Mouse (Mus musculus) forelimb bud, embryonic 11.5 days (tissue): ENCODE results near the gene Insc.

Experiments used
- DNase-seq: peaks from one replicate; pipeline ENCODE4 v3.0.0-alpha.2; 2012; ENCODE audit warnings: low read depth, low spot score

Insc gene

DNA sequence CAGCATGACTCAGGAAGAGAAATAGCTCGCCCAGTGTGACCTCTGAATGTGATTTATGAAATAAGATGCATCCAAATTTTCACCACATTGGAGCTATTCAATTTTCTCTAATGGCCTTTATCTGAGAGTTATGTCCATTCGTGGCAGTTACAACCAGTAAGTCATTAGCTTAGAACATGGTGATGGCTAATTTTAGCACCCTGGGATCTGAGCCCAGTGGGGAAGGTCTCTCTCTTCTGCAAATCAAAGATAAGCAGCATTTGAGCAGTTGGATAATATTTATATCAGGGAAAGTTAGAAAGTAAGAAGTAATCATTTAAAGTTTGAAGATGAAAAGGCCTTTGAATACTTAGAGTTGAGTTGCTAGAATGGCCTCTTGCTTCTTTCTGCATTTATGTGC, 19.2 kb downstream of the Insc start:
- DNase-seq, result no peak

DNA sequence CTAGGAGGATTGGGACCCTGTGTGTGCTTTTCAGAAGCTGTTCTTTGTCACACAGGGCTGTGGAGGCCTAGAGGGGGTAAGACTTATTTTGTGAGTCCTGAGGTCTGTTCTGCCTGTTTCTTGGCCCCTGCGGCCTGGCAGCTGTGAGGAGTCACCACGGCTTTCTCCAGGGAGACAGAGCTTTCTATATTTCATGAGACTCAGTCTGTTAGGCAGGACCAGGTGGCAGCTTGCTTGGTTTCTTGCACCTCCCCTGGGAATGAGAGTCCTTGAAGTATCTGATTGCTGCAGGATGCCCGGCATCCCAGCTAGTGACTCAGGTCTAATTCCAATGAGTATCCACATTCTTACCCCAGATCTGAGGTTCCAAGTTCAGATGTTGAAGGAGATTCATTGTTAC, 21.8 kb downstream of the Insc start:
- DNase-seq, result no peak

DNA sequence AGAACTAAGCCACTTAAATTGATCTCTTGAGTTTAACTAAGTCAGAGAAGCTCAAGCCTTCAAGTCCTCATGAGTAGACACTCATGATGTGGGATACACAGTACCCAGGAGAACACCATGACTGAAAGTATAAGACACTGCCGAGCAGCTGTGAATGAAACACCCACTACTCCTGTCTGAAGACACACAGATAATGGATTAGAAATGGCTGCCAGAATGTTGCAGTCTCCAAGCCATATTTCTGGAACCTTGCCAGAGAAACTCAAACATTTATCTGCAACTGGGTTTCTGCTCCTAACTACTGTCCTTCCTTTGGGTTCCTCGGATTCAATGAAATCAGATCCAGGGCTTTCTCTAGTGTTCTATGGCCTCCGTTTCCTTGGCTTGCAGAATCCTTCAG, 23.0 kb downstream of the Insc start:
- DNase-seq, result no peak

DNA sequence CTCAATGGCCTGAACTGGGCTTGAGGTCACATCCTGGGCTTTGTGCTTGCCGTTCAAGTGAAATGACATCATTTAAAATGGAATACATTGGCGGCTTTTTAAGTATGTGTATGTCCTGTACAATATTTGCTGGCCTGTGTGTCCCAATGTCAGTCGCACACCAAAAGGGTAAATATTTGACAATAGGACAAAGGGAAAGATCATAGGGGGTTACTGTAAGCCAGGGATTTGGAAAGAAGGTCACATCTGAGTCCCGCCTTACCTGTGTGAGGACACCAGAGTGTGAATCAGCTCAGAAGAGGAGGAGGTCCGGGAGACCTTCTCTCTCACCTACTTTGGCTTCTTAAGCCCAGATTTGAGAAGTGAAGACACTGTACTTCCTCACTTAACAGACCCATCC, 25.0 kb downstream of the Insc start:
- no peak for DNase-seq

DNA sequence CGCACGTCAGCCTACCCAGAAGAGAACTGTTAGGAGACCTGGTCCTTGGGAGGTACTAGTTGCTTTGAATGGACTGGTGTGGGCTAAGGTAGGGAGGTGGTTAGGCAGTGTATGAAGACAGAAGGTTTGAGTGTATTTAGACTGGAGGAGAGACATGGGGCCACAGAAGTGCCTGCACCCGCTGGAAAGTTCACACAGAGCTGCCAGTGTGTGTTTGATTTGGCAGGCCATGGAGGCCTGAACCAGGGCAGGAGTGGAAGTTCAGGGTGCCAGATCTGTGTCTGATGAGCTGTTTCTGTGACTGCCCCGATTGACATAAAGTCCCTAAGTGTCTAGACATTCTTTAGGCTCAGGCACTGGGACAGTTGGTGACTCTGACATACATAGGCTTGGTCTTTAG, 25.5 kb downstream of the Insc start:
- DNase-seq, result no peak

DNA sequence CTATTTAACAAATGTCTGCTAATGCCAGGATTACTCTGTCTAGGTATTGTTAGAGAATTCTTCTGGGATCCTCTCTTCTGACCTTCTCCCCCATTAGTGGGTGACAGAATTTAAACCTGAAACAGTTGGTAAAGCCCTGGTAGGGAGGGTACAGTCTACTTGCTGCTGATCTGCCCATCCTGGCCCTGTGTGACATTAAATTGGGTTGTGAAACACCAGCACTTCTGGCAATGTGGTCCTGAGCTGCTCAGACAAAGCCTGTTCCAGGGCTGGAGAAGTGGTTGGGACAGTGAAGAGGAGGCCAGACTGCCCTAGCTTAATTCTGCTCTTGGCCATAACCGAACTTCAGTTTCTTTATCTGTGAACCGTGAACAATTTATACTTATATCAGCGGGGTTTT, 27.1 kb downstream of the Insc start:
- DNase-seq, result no peak

DNA sequence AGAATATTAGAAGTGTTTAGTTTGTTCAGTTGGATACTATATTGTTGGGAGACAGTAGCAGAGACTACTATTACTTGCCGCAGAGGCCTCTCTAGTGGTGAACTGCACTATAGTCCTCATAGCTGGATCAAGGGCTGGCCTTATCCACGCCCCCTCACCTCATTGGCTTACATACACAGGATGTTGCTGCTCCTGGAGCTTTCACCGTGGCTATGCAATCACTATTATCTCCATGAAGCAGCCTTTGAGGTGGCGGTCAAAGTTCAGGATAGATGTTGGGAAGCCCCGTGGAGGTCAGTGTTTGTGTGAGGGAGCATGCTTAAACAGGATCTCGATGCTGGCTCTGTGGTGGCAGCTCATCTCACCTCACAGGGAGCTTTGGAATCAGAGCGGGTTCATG, 28.3 kb downstream of the Insc start:
- no peak for DNase-seq

DNA sequence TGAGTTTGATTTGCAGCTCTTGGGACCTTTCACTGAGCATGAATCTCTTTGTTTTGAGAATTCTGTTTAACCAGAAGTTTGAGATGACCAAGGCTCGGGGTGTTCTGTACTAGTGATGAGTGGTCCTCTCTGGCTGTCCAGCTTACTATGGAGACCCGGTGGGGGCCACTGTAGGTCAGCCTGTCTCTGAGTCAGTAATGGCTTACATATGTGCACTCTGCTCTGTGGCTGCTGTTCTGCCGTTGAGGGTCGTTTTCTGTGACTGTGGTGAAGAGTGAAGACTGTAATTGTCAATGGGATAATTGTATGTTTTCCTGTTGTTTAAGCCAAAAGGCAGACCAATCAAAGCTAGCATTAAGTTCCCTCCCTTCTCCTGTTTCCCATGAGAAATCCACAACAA, 30.3 kb downstream of the Insc start:
- no peak for DNase-seq

DNA sequence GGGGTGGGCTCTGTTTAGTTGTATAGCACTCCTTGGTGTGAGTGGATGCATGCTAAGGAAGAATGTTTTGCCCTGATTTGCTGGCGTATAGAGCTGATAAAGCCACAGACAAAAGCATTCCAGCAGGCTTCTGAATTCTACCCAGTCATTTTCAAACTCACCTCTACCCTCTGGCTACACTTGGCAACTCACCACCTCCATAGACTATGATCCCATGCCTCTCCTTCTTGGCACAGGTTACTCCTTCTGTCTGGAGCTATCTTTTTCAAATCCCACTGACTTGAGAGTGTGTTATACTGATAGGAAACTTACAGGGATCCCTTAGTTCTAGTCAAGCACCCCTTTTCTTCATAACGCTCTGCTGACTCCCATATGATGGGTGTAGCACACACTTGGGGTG, 32.4 kb downstream of the Insc start:
- DNase-seq, result no peak

DNA sequence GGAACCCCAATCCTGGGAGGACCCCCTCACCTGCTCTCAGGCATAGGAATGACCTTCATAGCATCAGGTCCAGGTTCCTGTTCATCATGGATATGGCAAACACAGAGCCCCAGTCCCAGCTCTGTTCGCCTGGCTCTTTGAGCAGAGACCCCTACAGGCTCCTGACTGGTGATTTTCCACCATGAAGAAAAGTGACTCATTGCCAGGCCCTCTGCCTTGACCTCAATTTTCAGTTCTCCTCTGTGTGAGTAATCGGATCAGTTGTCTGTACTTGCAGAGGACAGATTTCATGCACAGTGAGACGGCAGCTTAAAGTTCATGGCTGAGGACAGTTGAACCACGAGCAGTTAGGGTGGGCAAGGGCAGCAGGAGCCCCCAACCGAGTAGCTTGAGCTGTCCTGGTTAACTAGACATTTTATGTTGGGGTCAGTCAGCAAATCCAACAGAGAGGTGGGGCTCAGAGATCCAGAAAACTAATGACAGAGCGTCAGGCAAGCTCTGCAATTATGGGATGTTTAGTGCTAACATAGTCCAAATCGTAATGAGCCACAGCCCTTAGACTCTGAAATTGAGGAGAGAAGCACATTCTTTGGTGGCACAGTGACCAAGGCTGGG, 34.8 kb downstream of the Insc start:
- no peak for DNase-seq

DNA sequence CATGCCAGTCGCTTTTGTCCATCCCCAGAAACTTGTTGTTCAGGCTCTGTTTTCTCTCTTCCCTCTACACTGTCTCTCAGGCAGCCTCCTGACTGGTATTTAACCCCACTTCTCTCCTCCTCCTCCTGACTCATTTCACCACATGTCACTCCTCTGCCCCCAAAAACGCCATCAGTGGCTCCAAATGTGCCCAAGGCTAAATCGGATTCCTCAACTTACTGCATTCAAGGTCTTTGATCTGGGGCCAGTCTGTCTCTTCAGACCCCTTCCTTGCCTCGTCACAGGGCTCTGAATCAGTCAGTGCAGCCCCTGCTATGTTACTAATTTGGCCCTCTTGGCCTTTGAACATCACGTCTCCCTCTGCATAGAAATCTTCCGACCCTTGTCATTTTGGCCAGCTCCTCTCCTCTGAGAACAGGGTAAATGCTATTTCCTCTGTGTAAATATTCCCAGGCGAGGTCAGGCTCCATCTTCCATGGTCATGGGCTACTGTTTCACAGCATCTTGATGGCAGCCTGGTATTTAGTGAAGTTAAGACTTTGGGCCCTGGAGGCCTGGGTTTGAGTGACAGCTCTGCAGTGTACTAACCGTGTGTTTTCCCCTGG, 35.7 kb downstream of the Insc start:
- DNase-seq, result no peak

DNA sequence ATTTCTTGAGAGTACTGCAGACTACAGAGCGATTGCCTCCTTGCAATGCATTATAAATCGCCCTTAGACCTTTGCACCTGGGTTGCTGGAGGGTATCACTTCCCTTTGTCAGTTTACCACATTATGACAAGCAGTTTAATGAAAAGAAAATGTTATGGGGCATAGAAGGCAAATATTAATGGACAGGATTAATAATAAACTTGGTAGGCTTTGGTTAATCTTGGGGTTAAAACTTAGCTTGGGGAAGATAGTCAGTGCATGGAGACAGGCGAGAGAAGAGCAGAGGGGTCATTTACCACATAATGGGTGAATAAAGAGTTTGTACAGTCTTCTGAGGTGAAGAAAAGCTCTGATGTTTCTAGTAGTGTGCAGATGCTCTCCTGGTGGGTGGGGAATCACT, 39.8 kb downstream of the Insc start:
- no peak for DNase-seq

DNA sequence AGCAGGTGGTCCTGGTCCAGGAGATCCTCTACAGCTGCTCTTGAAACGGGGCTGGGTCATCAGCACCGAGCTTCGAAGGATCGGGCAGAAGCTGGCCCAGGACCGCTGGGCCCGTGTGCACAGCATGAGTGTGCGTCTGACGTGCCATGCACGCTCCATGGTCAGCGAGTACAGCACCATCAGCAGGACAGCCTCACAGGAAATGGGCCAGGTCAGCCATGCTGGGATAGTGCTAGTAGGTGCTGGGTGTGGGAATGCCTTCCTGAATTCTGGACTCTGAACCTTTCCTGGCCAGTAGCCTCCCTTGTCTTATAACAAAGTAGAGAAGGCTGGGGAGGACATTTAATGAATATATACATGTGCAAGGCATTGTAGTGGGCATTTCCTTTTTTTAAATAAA, 47.6 kb downstream of the Insc start:
- no peak for DNase-seq

DNA sequence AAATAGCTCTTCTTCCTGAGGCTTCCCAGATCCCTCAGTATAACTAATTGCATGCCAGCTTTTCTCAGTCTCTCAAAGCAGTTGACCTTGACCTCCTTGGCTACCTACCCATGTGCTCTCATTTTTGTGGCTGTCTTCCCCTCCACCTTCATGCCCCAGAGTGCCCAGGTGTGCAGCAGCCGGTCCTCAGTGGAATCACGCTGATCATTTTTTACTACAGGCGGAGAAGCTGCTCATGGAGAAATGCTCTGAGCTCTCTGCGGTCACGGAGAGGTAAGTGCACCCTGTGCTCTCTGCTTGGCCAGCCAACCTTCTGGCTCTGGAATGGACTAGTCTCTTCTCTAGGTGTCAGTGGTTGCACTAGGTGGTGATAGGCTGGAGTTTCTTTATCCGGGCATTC, 48.5 kb downstream of the Insc start:
- no peak for DNase-seq

DNA sequence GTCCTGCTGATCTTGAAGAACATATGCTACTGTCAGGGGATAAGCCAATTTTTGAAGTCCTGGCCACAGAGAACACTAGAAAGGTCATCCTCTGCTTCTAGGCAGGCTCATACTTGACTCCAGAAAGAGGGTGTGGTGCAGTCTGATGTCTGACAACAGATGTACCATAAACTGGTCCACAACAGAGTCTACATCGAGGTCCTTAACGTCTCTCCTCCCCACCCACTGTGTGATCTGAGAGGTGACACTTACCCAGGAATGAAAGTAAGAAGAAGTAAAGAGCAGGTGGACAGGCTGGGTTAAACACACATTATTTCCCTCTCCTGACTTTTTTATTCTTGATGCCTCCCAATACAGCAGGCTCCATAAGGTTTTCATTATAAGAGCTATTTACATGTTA, 50.9 kb downstream of the Insc start:
- no peak for DNase-seq

DNA sequence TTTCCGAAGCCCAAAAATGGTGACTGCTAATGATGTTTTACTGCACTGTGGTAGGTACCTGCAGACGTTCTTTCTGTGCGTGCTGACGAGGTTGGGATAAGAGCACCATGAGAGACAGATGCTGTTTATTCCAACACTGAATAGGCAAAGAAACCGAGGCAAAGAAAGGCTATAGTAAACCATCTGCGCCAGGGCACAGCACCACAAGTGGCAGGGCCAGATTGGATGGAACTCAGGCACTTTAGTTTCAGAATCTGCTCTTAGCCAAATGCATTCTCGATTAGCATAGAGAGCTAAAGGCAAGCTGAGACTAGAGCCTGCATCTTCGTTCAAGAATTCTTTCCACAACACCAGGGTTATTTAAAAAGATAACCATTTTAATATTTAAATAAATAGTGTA, 59.1 kb downstream of the Insc start:
- no peak for DNase-seq

DNA sequence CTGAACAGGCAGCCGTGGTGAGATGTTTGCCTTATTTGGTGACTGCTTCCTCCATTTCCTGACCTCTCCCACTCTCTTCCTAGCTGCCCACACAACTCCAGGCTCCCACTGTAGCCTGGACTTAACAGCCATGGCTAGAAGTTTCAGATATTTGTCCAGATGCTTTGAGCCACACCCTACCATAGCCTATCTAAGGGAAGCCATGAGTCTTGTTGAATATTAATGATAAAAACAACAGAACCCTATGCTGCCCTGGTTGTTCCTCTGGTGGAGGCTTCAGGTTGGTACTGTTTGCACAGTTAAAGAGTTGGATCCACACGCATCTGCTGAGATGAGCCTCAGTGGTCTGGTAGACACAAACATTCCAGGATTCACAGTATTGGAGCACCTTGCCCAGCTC, 61.8 kb downstream of the Insc start:
- DNase-seq, result no peak

DNA sequence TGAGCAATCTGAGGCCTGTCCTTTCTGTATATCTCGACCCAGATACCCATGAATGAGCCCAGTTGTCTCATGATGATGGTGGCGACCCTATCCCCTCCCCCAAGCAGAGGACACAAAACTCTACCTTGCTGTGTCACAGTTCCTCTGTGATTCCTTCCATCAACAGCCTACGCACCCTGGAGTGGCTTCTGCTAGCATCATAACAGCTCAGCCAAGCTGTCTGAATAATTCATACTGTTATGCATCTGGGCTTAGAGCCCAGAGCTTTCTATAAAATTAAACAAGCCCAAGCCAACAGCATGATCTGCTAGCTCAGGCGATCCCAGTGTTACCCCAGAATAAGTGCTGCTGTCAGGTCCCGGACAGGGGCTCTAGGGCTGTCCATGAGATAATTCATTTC, 63.8 kb downstream of the Insc start:
- DNase-seq, result no peak

DNA sequence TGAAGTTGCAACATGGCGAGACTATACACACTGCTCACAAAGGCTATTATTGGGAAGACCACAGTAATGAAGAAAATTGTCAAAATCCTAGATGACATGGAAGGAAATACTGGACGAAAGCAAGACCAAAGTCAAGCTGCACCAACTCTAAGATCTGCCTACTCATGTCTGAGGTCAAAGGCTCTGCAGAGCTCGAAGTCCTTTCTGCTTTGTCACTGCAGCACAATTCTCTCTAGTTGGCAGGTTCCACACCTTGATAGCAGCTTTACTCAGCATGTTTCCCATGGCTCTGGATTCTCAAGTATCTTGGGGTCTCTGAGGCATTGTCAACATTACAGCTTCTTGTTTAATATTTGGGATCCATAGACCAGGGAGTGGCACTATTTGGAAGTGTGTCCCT, 64.8 kb downstream of the Insc start:
- DNase-seq, result no peak

DNA sequence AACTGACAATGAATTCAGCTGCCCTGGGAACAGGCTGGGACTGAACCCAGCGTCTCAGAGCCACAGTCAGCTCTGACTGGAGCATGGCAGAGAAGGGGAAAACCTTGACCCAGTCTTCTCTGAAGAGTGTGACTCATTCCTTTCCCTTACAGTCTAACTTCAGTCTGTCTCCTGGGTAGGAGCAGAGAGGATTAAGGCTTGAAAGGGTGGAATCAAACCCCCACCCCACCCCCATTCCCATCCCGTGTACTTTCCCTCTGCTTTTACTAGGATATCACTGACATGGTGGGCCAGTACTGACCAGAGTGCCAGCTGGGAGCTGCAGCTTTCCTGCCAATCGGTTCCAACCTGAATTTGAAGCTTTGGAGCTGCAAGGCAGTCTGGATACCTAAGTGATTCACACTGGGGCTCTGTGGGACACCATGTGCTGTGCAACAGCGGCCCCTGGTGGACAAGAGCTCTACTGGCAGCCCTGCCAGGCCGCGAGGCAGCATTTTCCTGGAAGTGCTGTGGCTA, 73.9 kb downstream of the Insc start:
- DNase-seq, result peak; percentile 85

DNA sequence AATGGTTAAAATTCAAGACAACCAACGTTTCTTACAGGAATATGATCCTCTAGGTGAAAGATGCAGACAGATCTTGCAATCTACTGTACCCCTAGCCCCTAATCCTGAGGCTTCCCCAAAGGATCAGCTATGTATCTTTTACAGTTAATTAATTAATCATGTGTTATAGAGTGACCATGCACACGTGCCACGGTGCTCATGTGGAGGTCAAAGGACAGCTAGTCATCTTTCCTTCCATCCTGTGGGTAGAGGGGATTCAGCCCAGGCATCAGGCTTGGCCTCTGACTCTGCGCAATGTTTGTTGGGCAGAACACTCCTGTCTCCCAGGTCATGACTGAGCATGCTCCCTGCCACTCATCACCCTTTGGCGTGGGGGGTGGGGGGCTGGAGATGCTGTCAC, 74.4 kb downstream of the Insc start:
- no peak for DNase-seq

DNA sequence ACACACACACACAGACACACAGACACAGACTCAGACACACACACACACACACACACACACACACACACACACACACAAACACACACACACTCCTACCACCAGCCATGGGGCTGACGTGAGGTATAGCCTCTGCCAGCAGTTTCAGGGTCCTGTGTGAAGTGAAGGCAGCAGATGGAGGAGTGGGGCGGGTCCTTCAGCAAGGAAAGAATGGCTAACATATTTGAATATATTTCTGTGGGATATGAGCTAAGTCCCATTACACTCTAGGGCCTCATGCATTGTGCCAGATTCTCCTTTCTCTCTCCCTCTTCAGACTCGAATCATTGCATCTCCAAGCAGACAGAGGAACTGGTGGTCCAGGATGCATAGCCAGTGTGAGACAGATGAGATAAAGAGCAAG, 74.9 kb downstream of the Insc start:
- no peak for DNase-seq

DNA sequence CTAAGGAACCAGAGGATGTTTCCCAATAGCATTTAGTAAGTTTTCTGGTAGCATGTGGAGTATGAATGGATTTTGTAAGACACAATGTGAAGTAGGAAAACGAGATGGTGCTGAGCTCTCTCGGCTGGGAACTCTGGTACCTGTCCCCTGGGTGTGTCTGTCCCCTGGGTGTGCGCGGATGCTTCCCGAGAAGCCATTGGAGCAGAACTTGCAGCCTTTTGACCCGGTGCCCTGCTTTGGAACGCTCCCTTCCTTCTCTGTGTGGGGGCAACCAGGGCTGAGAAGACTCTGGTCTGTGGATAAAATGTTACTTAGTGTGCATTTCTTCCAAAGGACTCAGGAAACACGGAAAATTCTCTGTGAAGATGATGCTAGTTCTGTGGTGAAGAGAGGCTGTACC, 75.3 kb downstream of the Insc start:
- no peak for DNase-seq

DNA sequence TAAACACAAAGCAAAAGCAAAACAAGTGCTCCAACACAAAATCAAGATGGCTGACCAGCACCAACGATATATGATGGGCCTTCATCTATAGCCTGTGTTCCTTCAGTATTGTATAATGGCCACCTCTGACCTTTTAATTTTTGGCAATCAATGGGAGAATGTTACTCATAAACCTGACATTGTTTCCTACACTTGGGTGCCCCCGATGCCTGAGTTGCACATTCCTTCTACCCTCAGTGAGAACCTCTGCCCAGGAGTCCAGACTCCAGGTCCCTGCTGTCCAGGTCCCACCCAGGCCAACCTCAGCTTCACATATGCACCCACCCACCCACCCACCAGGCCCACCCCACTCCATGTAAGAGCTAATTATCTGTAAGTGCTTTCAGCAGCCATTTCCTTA, 79.2 kb downstream of the Insc start:
- DNase-seq, result no peak
